Mouse (Mus musculus) layer of hippocampus, postnatal 10 days (tissue): ENCODE measurements around the gene Nucb2. TPM values are rescaled to one million over a fixed set of nuclear protein-coding genes. Genes with fewer than 3 reads are reported as not detected.

Experiments used
- DNase-seq, 2 experiments: peaks; one replicate each; pipeline ENCODE4 v3.0.0; 2021; ENCODE audit warnings: low spot score in 2 of 2
- total RNA-seq, 2 experiments: library from RNA; stranded (reverse); gene quantifications; 2 replicates each; pipeline ENCODE4 v1.2.3; 2021

Gene Nucb2
- total RNA-seq, 2 experiments from 2014 or later = 33.2 to 33.3 TPM

DNA sequence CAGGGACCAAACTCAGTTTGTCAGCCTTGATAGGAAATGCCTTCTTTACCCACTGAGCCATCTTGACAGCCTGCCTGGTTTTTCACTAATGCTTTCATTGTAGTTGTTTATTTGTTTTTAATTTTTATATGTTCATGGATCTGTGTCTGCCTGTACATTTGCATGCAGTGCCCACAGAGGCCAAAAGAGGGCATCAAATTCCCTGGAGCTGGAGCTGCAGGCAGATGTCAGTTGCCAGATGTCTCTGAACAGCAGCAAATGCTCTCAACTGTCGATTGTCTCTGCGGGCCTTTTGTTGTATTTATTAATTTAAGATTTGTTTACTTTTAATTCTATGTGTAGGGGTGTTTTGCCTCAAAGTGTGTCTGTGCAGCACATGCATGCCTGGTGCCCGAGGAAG lies 15.6 kb downstream of the Nucb2 start:
- DNase-seq = no peak

DNA sequence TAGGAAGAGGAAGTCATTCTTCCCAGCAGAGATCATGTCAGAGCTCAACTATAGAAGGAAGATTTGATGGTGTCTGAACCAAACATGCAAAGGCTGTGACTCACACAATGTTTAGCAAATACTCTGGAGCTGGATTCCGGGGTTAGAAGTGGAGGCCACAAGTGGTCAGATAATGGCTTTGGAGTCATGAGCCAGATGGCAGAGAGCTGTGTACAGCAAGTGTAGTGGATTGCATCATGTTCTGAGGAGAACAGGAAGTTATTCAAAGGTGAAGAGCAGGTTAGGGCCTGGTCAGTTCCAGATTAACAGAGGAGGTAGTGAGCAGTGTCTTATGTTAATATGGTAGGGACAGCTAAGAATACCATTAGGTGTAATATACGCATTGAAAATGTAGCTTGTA lies 20.4 kb downstream of the Nucb2 start:
- DNase-seq = no peak

DNA sequence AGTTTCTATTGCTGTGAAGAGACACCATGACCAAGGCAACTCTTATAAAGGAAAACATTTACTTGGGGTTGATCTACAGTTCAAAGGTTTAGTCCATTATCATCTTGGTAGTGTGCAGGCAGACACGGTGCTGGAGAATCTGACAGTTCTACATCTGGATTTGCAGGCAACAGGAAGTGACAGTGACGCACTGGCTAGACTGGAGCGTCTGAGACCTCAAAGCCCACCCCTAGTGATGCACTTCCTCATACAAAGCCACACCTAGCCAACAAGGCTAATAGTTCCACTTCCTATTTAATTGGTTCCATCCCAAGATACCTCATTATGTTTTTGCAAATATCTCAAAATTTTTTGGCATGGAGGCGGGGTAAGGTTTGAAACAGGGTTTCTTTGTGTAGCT lies 25.6 kb downstream of the Nucb2 start:
- DNase-seq = no peak

DNA sequence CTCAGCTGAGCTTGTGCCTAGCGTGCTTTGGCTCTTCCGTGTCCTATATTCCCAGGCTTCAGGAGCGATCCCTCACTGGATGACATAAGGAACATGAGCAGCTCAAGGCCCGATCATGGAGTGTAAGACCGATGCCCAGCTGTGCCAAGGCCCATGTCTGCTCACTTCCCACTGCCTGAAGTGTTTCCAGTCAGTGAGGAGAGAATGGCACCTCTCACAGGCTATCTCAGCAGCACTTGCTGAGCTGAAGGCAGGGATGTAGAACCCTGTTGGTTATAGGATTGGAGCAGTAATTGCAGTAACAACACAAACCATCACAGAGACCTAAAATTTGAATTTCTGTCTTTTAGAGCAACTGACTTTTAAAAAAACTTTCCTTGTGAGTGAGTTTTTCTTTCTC lies 26.3 kb downstream of the Nucb2 start:
- DNase-seq = no peak

DNA sequence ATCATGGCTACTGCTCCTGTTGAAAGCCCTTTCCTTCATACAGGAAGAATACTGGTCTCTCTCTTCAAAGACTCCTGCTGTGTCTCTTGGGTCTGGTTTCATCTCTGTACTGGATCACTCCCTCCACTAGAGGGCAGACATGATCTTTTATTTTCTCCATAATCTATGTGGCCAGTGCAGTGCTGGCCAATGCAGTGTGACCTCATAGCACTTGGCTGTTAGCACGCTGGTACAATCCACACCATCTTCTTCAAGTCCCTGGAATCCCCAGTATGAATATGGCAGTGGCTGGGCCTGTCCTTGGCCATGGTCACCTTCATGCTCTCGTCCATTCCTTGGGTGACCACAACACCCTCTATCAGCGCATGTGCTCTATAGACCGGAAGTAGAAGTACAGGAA lies 27.1 kb downstream of the Nucb2 start:
- peak; percentile 20 to 46 for DNase-seq

DNA sequence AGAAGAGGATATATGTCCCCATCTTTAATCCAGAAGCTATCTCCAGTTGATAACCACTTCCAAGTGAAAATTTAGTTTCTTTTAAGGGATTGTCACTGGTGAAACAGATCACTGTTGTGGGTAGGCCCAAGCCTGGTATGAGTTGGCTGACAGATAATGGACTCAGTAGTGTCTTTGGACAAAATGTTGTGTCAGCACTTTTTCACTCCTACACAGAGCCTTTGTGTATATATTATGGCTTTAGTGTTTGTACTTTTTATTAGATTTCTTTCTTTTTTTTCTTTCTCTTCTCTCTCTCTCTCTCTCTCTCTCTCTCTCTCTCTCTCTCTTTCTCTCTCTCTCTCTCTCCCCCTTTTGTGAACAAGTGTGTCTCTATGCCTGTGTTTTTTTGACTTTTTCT lies 52.7 kb downstream of the Nucb2 start:
- DNase-seq = no peak

DNA sequence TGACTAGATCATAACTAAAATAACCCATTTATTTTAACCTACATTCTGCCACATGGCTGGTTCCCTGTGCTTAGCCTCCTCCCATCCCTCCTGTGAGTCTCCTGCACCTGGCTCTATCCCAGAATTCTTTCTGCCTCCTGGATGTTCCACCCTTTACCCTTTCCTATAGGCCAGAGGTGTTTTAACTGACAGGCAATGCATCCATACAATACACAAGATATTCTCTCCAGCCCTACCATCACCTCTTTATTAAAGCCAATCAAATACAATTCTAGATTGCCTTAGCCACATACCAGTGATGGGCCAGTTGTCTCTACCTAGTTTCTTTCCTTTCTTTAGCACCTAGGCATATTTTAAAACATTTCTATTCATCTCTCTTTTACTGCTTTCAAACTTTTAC lies 70.4 kb downstream of the Nucb2 start:
- no peak for DNase-seq

Other genes with a start within 250 kb of the Nucb2 start
- gene Plekha7, start 196.0 kb upstream of the Nucb2 start, total RNA-seq = 10 to 100 TPM; 20.5 to 25.9 TPM
- gene Rps13, start 170.2 kb upstream of the Nucb2 start, total RNA-seq = 100 to 1,000 TPM; 282 to 291 TPM
- gene Pik3c2a, start 60.9 kb upstream of the Nucb2 start, total RNA-seq = 10 to 100 TPM; 22.2 to 23.8 TPM